Mouse (Mus musculus) kidney, postnatal 36 days (tissue): Measurements from ENCODE around the gene Arhgef10l.
A peak's percentile ranks its signal among the peaks of the same experiment; 100 is the strongest.

ENCODE experiments used
- DNase-seq, 2 experiments: peaks; one replicate each; pipeline ENCODE4 v3.0.0; 2021 to 2022; ENCODE audit warnings: mixed read lengths in 2 of 2

The Arhgef10l gene

DNA sequence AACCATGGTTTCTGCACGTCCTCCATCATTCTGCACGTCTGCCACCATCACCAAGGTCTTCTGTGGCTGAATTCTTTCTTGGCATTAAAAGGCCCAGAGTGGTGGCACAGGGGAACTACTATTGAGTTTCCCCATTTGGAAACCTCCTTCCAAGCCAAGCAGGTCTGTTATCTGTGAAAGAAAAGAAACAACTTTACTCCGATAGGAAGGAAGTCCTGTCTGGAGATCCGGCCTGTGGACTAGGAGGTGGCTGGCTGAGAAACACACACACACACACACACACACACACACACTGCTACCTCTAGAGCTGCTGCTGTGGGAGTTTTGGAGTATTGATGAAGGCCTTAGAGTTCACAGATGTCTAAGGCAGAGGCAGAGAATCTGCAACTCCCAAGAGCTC, 27.7 kb upstream of the Arhgef10l start:
- DNase-seq, result no peak

DNA sequence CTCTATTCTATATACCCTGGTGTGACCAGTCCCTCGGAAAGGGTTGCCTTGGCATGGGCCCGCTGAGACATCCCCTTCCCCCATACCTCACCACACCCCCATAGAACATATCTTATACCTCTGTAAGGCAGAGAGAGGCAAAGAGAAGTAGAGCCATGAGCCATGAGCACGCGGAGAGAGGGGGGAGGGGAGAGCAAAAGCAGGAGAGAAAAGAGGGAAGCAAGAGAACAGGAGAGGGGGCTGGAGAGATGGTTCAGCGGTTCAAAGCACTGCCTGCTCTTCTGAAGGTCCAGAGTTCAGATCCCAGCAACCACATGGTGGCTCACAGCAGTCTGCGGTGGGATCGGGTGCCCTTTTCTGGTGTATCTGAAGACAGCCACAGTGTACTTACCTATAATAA, 25.7 kb upstream of the Arhgef10l start:
- DNase-seq, result no peak

DNA sequence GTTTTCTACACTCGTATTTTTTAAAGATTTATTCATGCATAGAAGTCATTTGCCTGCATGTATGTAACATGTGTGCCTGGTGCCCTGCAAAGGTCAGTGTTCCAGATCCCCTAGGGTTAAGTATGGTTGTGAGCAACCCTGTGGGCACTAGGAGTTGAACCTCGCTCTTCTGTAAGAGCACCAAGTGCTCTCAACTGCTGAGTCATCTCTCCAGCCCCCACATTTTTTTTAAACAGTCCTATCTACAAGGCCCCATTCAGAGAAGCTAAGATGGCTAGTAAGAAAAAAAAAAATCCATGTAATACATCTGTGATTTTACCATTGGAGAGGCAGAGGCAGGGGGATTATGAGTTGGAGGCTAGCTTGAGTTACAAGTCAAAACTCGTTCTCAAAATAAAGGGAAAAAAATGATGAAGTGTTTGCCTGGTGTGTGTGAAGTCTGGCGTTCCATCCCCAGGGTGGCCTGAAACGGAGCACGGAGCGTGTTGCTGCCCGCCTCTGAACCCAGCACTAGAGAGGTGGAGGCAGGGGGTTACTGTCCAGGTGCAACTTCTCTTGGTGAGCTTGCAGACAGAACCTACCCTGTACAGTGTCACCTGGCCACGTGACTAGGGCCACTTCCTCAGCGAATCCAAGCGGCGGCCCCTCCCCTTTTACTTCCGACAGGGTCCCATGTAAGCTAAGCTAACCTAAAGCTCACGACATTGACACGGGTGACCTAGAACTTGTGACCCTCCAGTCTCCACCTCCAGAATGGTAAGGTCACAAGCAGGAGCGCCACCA, 24.3 kb upstream of the Arhgef10l start:
- no peak for DNase-seq

DNA sequence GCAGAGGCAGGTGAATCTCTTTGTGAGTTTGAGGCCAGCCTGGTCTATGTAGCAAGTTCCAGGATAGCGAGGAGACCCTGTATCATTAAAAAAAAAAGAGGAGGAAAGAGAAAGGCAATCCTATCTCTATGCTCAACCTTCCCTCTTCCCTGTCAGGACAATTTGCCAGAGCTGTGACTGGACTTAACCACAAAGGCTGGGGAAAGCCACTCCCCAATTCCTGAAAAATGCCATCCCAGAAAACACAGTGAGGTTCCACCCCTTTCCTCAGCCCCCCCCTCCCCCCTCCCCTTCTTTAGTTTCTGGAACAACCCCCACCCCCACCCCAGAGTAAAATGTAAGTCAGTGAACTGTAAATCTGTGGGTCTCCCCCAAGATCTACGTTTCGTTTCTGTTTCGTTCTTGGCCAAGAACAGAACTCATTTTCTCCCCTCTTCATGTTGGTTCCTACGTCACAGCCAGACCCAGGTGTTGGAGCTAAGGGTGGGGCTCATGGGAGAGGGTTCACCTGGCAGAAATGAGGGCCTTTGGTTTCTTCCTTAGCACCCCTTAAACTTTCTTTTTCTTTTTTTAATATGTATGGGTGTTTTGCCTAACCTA, 23.1 kb upstream of the Arhgef10l start:
- no peak for DNase-seq

DNA sequence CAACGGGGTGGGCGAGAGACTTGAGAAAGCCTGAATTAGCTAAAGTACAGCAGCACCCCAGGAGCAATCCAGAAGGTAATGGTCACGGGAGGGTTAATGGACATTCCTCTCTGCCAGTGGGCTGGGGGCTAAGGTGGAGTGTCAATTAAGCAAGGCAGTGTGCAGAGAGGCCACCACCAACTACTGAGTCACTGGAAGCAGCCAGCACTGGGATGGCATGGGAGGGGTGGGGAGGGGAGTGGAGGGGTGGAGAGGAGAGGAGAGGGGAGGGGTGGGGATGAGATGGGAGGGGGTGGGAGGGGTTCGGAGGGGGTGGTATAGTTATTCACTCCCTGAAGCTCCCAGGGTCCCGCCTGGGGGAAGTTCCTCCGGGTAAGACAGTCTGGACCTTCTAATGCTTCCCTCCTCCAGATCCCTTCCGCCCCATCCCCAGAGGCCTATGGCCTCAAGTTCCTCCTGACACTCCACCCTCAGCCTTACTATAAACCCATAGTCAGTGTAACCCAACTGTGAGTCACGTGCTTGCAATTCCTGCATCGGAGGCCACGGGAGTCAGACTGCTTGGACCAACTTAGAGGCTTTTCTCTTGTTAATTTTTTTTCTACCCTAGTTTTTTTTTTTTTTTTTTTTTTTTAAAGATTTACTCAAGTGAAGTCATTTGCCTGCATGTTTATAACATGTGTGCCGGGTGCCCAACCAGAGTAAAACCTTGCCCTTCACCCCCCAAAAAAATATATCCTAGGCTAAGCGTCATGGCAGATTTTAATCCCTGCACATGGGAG, 22.4 kb upstream of the Arhgef10l start:
- DNase-seq, result no peak

DNA sequence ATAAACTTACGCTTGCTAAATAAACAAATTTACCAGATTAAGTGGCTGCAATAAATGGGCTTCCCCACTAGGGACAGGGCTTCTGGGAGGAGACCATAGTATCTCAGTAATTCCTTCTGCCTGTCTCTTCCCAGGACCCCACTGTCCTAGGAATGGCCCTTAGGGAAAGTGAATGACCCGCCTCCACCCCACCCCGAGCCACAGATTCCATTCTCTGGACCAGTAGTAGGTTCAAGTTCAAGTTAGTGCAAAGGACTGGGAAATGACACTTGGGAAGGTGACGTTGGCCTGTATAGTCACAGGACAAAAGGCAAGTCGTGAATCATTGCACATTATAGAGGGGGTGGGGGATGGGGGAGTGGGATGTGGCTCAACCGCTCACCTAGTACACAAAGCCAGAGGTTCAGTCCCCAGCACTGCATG, 19.1 kb upstream of the Arhgef10l start:
- no peak for DNase-seq

DNA sequence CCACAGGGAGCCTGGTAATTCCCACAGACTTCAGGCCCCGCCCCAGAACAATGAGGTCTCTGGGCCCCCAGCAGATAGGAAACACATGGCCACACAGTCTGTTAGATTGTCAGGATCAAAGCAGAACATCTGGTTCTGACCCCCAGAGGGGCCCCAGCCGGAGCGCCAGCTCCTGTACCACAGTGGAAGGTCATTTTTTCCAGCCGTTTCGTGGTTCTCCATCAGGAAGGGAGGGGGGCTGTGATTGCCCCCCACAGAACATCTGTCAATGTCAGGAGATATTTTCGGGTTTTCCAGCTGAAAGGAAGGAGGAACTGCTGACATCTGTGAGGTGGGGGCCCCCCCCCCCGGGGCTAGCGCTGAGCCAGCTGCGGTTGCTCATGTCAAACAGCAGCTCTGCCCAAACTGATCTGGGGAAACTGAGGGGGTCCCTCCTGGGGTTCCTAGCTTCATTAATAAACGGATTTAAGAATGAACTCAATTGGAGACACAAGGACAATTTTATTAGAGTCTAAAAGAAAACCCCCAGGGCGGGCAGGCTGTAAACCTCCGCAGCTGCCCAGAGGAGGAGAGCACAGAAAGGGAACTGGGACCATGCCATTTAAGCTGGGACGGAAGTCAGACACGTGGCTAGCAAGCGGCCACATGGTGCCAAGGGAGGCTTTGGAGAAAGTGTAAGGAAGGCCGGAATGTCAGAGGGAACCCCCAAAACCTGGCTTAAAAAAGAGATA, 18.5 kb upstream of the Arhgef10l start:
- DNase-seq, result peak in 1 of 2 experiments; percentile 43

DNA sequence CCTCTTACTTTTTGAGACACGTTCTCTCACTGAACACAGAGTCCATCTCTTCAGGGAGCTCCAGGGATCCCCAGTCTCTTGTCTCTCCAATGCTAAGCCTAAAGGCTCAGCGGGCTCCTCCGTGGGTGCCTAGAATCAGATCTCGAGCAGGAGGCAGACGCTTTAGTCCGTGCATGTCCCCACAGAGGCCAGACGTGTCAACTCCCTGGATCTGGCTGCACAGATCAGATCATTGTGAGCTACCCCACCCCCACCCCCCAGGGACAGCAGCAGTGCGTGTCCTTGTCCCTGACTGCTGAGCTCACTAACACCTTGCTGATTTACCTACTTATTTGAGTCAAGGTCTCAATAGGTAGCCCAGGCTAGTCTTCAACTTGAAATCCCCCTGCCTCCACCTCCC, 17.8 kb upstream of the Arhgef10l start:
- DNase-seq, result no peak

DNA sequence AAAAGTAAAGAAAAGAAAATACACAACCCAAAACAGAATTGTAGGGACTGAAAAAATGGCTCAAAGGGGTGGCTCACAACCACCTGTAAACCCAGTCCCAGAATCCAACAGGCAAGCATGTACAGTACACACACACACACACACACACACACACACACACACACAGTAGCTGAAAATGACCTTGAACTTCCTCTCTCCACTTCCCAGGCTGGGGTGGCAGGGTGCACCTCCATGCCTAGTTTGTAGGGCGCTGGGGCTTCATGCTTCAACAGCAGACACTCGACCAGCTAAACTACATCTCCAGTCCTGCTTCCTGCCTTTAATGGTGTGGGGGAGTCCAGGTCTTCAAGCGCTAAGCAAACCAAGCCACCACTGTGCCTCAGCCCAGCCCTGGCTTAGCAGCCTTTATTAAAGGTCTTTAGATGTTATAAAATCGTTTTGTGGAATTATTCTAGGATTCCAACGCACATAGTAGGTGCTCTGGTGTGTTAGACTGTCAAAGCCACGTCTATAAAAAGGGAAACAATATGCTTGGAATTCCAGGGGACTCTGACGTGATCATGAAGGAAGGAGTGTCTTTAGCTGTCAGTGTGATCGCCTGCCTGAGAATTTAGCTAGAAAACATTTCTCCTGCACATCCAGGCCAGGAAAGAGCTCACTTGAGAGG, 15.1 kb upstream of the Arhgef10l start:
- DNase-seq, result peak in 1 of 2 experiments; percentile 18

DNA sequence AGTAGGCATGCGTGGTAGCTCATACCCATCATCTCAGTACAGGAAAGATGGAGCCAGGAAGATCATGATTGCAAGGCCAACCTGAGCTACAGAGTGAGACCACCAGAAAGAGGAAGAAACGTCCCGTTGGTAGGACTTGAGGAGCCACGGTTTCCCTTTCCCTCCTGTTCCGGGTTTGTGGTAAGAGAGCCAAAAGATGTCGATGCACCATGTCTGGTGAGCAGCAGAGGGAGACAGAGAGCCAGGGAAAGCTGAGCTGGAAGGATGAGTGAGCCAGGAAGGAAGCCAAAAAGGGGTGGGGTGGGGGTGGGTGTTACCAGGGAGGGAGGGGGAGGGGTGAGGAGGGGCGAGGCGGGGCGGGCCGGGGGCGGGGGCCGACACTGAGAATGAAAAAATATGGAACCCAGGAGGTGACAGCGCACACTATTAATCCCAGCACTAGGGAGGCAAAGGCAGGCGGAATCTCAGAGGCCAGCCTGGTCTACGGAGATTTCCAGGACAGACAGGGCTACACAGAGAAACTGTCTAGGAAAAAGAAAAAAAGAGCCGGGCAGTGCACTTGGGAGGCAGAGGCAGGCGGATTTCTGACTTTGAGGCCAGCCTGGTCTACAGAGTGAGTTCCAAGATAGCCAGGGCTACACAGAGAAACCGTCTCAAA, 14.0 kb upstream of the Arhgef10l start:
- DNase-seq, result peak; percentile 79 to 87

DNA sequence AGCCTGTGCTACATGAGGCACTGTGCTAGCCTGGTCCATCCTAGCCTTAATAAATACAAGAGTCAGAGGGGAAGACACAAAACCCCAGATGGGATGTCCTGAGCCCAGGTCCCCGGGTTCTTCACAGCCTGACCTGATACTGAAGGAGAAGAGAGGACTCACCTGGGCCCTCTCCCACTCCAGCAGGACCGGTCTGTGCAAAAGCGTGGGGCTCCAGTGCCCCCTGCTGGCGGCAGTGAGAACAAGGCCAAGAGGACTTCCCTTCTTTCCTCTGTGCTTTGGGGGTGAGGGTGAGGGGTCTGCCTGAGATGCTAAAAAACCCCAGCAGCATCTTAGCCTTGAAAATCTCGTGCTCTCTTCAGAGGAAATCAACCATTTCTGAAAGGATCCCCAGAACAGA, 13.2 kb upstream of the Arhgef10l start:
- DNase-seq, result peak in 1 of 2 experiments; percentile 75

DNA sequence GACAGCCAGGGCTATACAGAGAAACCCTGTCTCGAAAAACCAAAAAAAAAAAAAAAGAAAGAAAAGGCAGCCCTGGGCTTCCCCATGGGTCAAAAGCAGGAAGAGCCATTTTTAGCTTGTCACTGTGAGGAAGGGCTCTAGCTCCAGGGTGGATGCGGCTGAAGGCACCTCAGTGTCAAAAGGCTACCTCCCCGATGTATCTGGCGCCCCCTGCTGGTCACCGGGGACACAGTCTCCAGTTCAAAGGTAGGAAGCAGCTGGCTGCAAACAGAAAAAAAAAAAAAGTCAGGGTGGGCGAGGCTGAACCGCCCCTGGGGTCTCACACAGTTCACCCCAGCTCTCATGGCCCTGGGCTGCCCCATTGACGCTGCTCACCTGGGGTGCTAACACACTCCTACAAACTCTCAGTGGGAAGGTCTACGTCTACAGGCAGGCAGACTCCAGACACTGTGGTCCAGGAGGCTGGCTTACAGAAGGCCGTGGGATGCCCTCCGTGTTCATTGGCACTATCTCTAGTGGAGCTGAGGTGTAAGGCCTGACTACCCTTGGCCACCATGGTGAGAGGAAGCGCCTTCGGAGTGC, 8.6 kb upstream of the Arhgef10l start:
- peak; percentile 75 to 91 for DNase-seq

DNA sequence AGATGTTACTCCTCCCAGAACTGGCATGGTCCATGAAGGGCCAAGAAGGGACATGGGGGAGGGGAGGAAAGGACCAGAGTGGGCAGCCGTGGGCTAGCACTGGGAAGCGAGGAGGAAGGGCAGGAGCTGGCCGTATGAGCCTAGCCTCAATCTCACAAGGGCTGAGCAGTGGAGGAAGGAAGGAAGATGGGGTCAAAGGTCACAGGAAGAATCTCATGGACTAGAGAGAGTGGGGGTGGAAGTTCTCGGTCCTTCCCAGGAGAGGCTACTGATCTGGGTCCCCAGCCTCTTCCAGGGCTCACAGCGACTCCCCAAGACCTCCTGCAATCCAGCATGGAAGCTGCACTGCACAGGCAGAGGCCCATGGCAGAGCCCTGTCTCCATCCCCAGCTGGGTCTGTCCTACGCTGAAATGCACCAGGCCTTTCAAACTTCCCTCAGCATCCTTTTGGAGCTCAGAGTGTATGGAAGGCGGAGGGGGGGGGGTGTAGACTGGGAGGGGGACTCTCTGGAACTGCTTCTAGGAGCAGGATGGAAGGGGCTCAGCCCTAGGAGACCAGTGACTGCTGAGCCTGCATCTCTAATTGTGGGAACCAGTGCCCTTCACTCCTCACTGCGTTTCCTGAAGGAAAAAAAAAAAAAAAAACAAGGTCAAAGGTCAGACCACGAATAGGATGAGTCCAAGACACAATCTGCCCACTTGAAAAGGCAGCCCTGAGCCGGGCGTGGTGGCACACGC, 7.9 kb upstream of the Arhgef10l start:
- DNase-seq, result no peak

DNA sequence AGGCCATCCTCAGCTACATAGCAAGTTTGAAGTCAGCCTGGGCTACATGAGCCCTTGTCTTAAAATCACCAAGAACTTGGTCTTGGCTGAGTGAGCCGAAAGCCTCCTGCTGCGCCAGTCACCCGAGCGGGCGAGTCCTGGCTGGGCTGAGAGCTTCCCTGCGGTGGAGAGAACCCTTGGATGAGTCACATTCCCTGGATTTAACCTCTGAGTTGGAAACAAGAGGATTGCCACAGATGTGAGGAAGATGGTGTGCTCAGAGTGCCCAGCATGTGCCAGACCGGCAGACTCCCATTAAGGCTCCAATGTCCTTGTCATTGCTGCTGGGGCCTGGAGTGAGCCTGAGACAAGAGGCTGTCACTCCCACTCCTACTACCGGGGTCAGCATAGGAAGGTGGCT, 2.0 kb upstream of the Arhgef10l start:
- DNase-seq, result no peak

DNA sequence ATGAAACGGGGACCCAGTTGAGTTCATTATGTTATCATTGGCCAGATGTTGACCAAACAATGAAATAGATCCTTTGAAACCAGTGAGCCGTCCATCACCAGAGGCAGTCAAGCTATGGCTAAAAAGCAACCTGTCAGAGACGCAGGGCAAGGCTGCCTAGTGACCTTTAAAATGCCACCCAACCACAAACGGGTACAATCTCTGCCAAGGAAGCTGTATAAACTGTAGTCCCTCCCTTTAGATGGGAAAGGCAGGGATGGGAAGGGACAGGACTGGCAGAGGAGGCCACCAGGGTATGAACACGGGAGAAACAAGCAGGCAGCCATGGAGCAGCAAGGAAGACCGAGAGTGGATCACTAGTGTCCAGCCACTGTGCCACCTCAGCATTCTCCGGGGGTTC, 759 bp downstream of the Arhgef10l start:
- no peak for DNase-seq

DNA sequence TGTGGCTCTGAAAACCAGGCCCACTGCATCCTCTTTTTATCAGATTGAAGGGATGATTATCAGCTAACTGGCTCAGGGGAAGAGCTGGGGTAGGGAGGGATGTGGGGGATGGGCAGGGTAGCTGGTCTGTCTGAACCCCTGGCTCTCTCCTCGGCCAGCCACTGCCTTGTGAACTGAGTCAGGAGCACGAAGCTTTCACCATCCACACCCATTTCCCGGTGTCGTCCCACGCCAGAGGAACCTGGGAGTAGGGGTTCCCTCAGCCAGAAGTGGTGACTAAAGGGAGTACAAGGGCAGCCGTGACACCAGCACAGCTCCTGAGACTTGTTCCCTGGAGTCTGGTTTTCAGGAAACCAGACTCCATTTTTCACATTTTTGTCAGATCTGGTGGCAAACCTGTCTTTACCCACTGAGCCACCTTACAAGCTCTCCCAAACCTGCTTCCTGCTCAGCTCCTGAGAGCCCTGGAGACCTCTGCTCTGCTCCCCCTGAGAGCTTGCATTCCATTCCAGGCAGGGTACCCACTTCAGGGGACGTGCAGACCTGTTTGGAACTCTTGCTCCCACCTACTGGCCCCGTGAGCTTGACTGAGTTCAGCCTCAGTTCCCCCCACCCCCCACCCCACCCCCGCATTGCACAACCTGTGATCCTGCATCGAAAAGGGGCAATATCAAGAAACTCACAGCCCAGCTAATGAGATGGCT, 2.8 kb downstream of the Arhgef10l start:
- peak in 1 of 2 experiments; percentile 35 for DNase-seq

DNA sequence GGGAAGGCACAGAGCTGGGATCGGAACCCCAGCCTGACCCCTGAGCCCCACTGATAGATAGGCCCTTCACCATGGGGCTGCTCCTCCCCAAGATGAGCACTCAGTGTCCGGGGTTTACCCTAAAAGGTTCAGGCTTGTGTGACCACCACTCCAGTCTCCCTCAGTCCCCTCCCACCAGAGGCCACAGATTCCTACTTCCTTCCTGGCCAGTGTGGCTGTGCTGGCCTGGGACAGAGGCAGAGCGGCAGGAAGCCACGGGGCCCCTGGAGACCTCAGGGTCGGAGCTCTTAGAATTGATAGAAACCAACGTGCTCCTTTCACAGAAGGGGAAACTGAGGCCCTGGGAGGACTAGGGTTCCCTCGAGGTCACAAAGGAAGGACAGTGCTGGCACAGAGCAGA, 3.4 kb downstream of the Arhgef10l start:
- DNase-seq, result peak; percentile 41 to 58

DNA sequence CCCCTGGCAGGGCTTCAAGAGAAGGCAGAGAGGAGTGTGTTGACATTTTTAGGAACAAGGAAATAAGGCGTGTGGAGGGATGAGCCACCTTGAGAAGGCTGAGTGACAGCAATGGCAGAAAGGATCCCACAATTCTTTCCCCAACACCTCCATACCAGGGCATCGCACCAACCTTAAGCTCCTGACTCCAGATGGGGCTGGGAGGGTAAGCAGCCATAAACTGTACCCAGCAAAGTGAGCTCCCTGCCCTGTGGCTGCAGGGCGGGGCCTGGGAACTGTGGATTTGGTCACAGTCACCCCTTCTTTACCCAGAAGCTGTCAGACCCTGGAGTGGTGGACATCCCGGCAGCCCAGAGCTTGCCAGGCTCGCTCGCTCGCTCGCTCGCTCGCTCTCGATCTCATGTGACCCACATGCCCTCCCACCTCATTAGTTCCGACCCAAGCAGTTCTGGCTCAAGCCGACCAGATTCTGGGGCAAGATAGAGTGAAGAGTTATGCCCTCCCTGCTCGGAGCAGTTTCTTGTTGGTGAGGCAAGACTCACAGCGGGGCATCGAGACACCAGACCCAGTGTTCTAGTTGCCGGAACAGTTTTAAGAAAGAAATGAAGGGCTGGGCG, 4.3 kb downstream of the Arhgef10l start:
- peak; percentile 59 to 71 for DNase-seq
